Mouse (Mus musculus): ENCODE data around the gene Rnf167. TPM values are rescaled to one million over a fixed set of nuclear protein-coding genes. Genes with fewer than 3 reads are reported as not detected.

Gene Rnf167
- polyA plus RNA-seq, 1 experiment from 2014 or later = 122 TPM

- Histone ChIP-seq H3K27me3 (no peaks in the 10 kb centered on the region), H3K9ac (no peak overlapping the region), H3K4me3 (replicated peaks) (no peak overlapping the region), H3K27ac (no peak overlapping the region), H3K4me1 (peaks cover 38% of the 10 kb centered on the region), H3K9me3 (replicated peaks) (no peaks in the 10 kb centered on the region), H3K36me3 (peaks cover 38% of the 10 kb centered on the region), H3K4me2 (no peak overlapping the region)
- WGBS = 79% methylated on average over 5 of the region's 5 CpGs
- no peak for ATAC-seq (replicated peaks; ENCODE audit: low FRiP score)
These were observed 11.5 kb downstream of the Rnf167 start for GRCm38 (mm10) chr11:70658521-70658920.

- Histone ChIP-seq H3K27ac (no peak overlapping the region), H3K4me3 (replicated peaks) (no peak overlapping the region), H3K9ac (no peak overlapping the region), H3K36me3 (peaks cover 43% of the 10 kb centered on the region), H3K4me1 (peaks cover 38% of the 10 kb centered on the region), H3K27me3 (no peaks in the 10 kb centered on the region), H3K9me3 (replicated peaks) (no peaks in the 10 kb centered on the region), H3K4me2 (no peak overlapping the region)
- ATAC-seq (replicated peaks; ENCODE audit: low FRiP score) = no peak
- 71% methylated on average over 8 of the region's 8 CpGs for WGBS
These were observed 11.9 kb downstream of the Rnf167 start for GRCm38 (mm10) chr11:70658942-70659341.

GRCm38 (mm10) chr11:70660571-70660970, 13.5 kb downstream of the Rnf167 start:
- no peak for ATAC-seq (replicated peaks; ENCODE audit: low FRiP score)
- H3K9ac ChIP-seq = no peak overlapping the region
- no peak overlapping the region for H3K4me2 ChIP-seq
- H3K4me1 ChIP-seq = peaks cover 34% of the 10 kb centered on the region
- WGBS = 85% methylated on average over 8 of the region's 8 CpGs
- peaks cover 59% of the 10 kb centered on the region for H3K36me3 ChIP-seq
- H3K27me3 ChIP-seq = no peaks in the 10 kb centered on the region
- H3K9me3 ChIP-seq (replicated peaks) = no peaks in the 10 kb centered on the region
- H3K4me3 ChIP-seq (replicated peaks) = no peak overlapping the region
- H3K27ac ChIP-seq = no peak overlapping the region

- 95% methylated on average over 8 of the region's 8 CpGs for WGBS
- Histone ChIP-seq H3K36me3 (peaks cover 75% of the 10 kb centered on the region), H3K27ac (no peak overlapping the region), H3K27me3 (no peaks in the 10 kb centered on the region), H3K4me2 (no peak overlapping the region), H3K9me3 (replicated peaks) (no peaks in the 10 kb centered on the region), H3K4me3 (replicated peaks) (no peak overlapping the region), H3K9ac (no peak overlapping the region), H3K4me1 (peaks cover 24% of the 10 kb centered on the region)
- no peak for ATAC-seq (replicated peaks; ENCODE audit: low FRiP score)
These were observed 16.1 kb downstream of the Rnf167 start for GRCm38 (mm10) chr11:70663101-70663500.

- H3K36me3 ChIP-seq = peaks cover 75% of the 10 kb centered on the region
- WGBS = 85% methylated on average over 6 of the region's 6 CpGs
- peaks cover 18% of the 10 kb centered on the region for H3K4me1 ChIP-seq
These were observed 16.9 kb downstream of the Rnf167 start for GRCm38 (mm10) chr11:70663957-70664356.

GRCm38 (mm10) chr11:70664741-70665140, 17.7 kb downstream of the Rnf167 start:
- no peak for ATAC-seq (replicated peaks; ENCODE audit: low FRiP score)
- H3K36me3 ChIP-seq = peaks cover 71% of the 10 kb centered on the region
- H3K4me1 ChIP-seq = peaks cover 21% of the 10 kb centered on the region
- H3K27ac ChIP-seq = no peak overlapping the region
- H3K27me3 ChIP-seq = no peaks in the 10 kb centered on the region
- no peak overlapping the region for H3K4me3 ChIP-seq (replicated peaks)
- WGBS = 86% methylated on average over 9 of the region's 9 CpGs
- no peak overlapping the region for H3K4me2 ChIP-seq
- no peaks in the 10 kb centered on the region for H3K9me3 ChIP-seq (replicated peaks)
- H3K9ac ChIP-seq = no peak overlapping the region

More at GRCm38 (mm10) chr11:70663957-70664356, 16.9 kb downstream of the Rnf167 start:
- Histone ChIP-seq H3K4me3 (replicated peaks) (no peak overlapping the region), H3K4me2 (no peak overlapping the region), H3K27ac (no peak overlapping the region), H3K9ac (no peak overlapping the region), H3K27me3 (no peaks in the 10 kb centered on the region), H3K9me3 (replicated peaks) (no peaks in the 10 kb centered on the region)
- ATAC-seq (replicated peaks; ENCODE audit: low FRiP score) = no peak

GRCm38 (mm10) chr11:70666687-70667086, 19.7 kb downstream of the Rnf167 start:
- H3K4me1 ChIP-seq = peaks cover 35% of the 10 kb centered on the region
- ATAC-seq (replicated peaks; ENCODE audit: low FRiP score) = no peak
- 0 out of 2 replicates have a peak overlapping the region, but pooled peaks have one; percentile 3 for H3K27ac ChIP-seq
- H3K36me3 ChIP-seq = peaks cover 60% of the 10 kb centered on the region
- 96% methylated on average over 8 of the region's 8 CpGs for whole genome bisulfite sequencing
- H3K9me3 ChIP-seq (replicated peaks) = no peaks in the 10 kb centered on the region
- no peak overlapping the region for H3K4me2 ChIP-seq
- no peaks in the 10 kb centered on the region for H3K27me3 ChIP-seq
- H3K9ac ChIP-seq = no peak overlapping the region
- no peak overlapping the region for H3K4me3 ChIP-seq (replicated peaks)

- Histone ChIP-seq H3K4me3 (replicated peaks) (peak overlapping the region; percentile 82), H3K9ac (peak overlapping the region; percentile 60), H3K36me3 (peaks cover 59% of the 10 kb centered on the region), H3K27me3 (no peaks in the 10 kb centered on the region), H3K9me3 (replicated peaks) (no peaks in the 10 kb centered on the region), H3K4me2 (peak overlapping the region; percentile 91), H3K27ac (peak overlapping the region; percentile 100), H3K4me1 (peaks cover 35% of the 10 kb centered on the region)
- no peak for ATAC-seq (replicated peaks; ENCODE audit: low FRiP score)
- 60% methylated on average over 14 of the region's 14 CpGs for WGBS
These were observed 20.5 kb downstream of the Rnf167 start for GRCm38 (mm10) chr11:70667271-70668150.

GRCm38 (mm10) chr11:70668335-70668770, 21.3 kb downstream of the Rnf167 start:
- peaks cover 55% of the 10 kb centered on the region for H3K36me3 ChIP-seq
- peaks cover 35% of the 10 kb centered on the region for H3K4me1 ChIP-seq
- no peaks in the 10 kb centered on the region for H3K27me3 ChIP-seq
- peak overlapping the region; percentile 82 for H3K4me3 ChIP-seq (replicated peaks)
- H3K4me2 ChIP-seq = peak overlapping the region; percentile 91
- no peak; the same call in 1 of the 2 replicates for ATAC-seq (replicated peaks; ENCODE audit: low FRiP score)
- H3K27ac ChIP-seq = peak overlapping the region; percentile 100
- H3K9me3 ChIP-seq (replicated peaks) = no peaks in the 10 kb centered on the region
- H3K9ac ChIP-seq = peak overlapping the region; percentile 60
- under 1% methylated on average over 15 of the region's 15 CpGs for WGBS

GRCm38 (mm10) chr11:70668771-70669505, 21.9 kb downstream of the Rnf167 start, which contains the start of gene Spag7:
TSS of gene Spag7 (minus strand) at chr11:70669416.
- peak within 1 kb of the TSS; percentile 75 for H3K9ac ChIP-seq
- H3K27ac ChIP-seq = peak within 1 kb of the TSS; percentile 100
- H3K36me3 ChIP-seq = peaks cover 54% of the 10 kb centered on the region
- peak within 1 kb of the TSS; percentile 82 for H3K4me3 ChIP-seq (replicated peaks)
- peaks cover 35% of the 10 kb centered on the region for H3K4me1 ChIP-seq
- peak within 1 kb of the TSS; percentile 91 for H3K4me2 ChIP-seq
- no peaks in the 10 kb centered on the region for H3K27me3 ChIP-seq
- H3K9me3 ChIP-seq (replicated peaks) = no peaks in the 10 kb centered on the region
- under 1% methylated on average over 44 of the region's 44 CpGs for WGBS
- peak; percentile 97 for ATAC-seq (replicated peaks; ENCODE audit: low FRiP score)

GRCm38 (mm10) chr11:70669582-70670345, 22.7 kb downstream of the Rnf167 start:
- peak; percentile 22 for ATAC-seq (replicated peaks; ENCODE audit: low FRiP score)
- H3K4me1 ChIP-seq = peaks cover 35% of the 10 kb centered on the region
- no peaks in the 10 kb centered on the region for H3K9me3 ChIP-seq (replicated peaks)
- H3K36me3 ChIP-seq = peaks cover 54% of the 10 kb centered on the region
- under 1% methylated on average over 31 of the region's 31 CpGs for WGBS
- peak overlapping the region; percentile 100 for H3K27ac ChIP-seq
- H3K9ac ChIP-seq = peak overlapping the region; percentile 75
- H3K4me2 ChIP-seq = peak overlapping the region; percentile 91
- H3K4me3 ChIP-seq (replicated peaks) = peak overlapping the region; percentile 82
- no peaks in the 10 kb centered on the region for H3K27me3 ChIP-seq
